ENCODE assay signal across 8 mouse cellular contexts in the genomic region with DNA sequence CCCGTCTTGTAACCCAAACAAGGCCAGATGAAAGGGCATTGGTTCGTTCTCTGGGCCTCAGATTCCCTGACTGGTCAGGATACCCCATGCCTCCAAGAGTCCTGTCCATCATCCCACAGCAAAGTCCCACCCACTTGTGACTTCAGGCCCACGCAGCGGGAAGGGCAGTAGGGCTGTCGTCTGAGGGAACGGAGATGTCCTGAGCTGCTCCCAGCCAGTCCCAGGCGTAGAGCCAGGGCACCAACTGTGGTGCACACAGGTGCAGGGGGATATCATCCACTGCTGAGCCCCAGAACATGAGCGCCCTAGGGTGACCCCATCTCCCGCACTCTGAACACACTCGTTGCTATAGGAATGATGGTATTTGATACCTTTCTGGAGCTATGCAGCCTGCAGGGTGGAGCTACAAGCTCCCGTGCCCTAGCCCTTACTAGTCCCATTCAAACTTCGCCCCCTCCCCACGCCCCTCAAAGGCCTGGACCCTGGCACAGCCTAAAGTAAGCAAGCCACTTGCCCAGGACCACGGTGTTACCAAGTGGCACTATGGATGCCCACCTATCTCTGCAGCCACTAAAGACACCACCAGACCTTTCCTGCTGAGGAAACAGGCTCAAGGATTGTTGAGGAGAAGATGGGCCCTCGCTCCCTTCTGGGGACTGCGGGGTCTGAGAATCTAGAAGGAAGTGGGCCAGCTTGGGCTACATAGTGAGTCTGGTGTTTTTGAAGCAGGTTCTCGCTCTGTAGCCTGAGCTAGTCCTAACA. TPM values are rescaled to one million over a fixed set of nuclear protein-coding genes. Genes with fewer than 3 reads are reported as not detected.
A peak's percentile ranks its signal among the peaks of the same experiment; 100 is the strongest.
DNase-seq lines count a peak whose midpoint lies in the region; ATAC-seq and TF ChIP-seq lines count a peak whose summit lies in the region.

No protein-coding gene starts in this region.

- ATAC-seq in heart, embryonic 12.5 days (ENCODE audit: insufficient number of reproducible peaks, low FRiP score): no peak
- ATAC-seq in neural tube, embryonic 15.5 days (ENCODE audit: low FRiP score): no peak

- DNase-seq in adrenal gland, adult (ENCODE audit: inconsistent age in 2 of 2, low spot score in 1 of 2): peak; percentile 44 to 68
- no peak for DNase-seq in adrenal gland, adult 18-20 months (ENCODE audit: low spot score in 2 of 2)
- peak; percentile 47 for DNase-seq in lung, adult 2 months
- DNase-seq in lung, postnatal 4 days: no peak
- no peak for DNase-seq in layer of hippocampus, adult 18-20 months (ENCODE audit: low spot score in 2 of 2)
- no peak for DNase-seq in urinary bladder, postnatal 14 days (ENCODE audit: low spot score)

- H3K27ac ChIP-seq in heart, embryonic 12.5 days (ENCODE audit: poor library complexity, severe bottlenecking): no peak overlapping the region
- peak overlapping the region; percentile 72; the same call in 1 of the 2 replicates for H3K27ac ChIP-seq in neural tube, embryonic 15.5 days (replicated peaks)

- no peak for TF ChIP-seq POLR2A in lung, adult 2 months (IDR thresholded peaks at IDR 0.05; ENCODE audit: borderline replicate concordance, extremely low read depth, low read depth, low read length)

- H3K4me2 ChIP-seq in heart, embryonic 12.5 days: no peak overlapping the region
- H3K4me2 ChIP-seq in neural tube, embryonic 15.5 days: no peak overlapping the region

- no peaks in the 10 kb centered on the region for H3K9me3 ChIP-seq in heart, embryonic 12.5 days (replicated peaks)
- H3K9me3 ChIP-seq in neural tube, embryonic 15.5 days (replicated peaks): no peaks in the 10 kb centered on the region

- no peak overlapping the region for H3K4me3 ChIP-seq in lung, adult 2 months (replicated peaks; ENCODE audit: extremely low read depth, low read depth, low read length)
- H3K4me3 ChIP-seq in heart, embryonic 12.5 days: no peak overlapping the region
- H3K4me3 ChIP-seq in neural tube, embryonic 15.5 days (replicated peaks): no peak overlapping the region

- TF ChIP-seq CTCF in lung, adult 2 months (IDR thresholded peaks at IDR 0.05; ENCODE audit: insufficient read depth, low read length): no peak

- H3K9ac ChIP-seq in heart, embryonic 12.5 days: 0 out of 2 replicates have a peak overlapping the region, but pooled peaks have one; percentile 37
- no peak overlapping the region for H3K9ac ChIP-seq in neural tube, embryonic 15.5 days (replicated peaks)

- WGBS in lung, adult 2 months: 49% methylated on average over 17 of the region's 17 CpGs
- 66% methylated on average over 17 of the region's 17 CpGs for WGBS in heart, embryonic 12.5 days
- 70% methylated on average over 17 of the region's 17 CpGs for WGBS in neural tube, embryonic 15.5 days

- peaks cover 86% of the 10 kb centered on the region for H3K4me1 ChIP-seq in lung, adult 2 months (ENCODE audit: control insufficient read depth, insufficient read depth, low read length)
- peaks cover 87% of the 10 kb centered on the region for H3K4me1 ChIP-seq in heart, embryonic 12.5 days (replicated peaks)
- peaks cover 83% of the 10 kb centered on the region for H3K4me1 ChIP-seq in neural tube, embryonic 15.5 days

- H3K27me3 ChIP-seq in heart, embryonic 12.5 days (replicated peaks): no peaks in the 10 kb centered on the region
- H3K27me3 ChIP-seq in neural tube, embryonic 15.5 days (replicated peaks): no peaks in the 10 kb centered on the region

- H3K36me3 ChIP-seq in heart, embryonic 12.5 days: peaks cover 28% of the 10 kb centered on the region
- H3K36me3 ChIP-seq in neural tube, embryonic 15.5 days: peaks cover 12% of the 10 kb centered on the region; the same call in 1 of the 2 replicates

RNA-seq across cellular contexts. Expression of a gene that starts 22.9 kb away (rescaled TPM):
- 1 to 10 TPM; 1.1 to 1.2 TPM for total RNA-seq in adrenal gland, adult 18-20 months (2021)
- polyA plus RNA-seq in lung, adult 2 months (2012; rRNA removed): 8.8 and 10.1 TPM in 2 replicates
- 2.9 and 4.3 TPM in 2 replicates for polyA plus RNA-seq in heart, embryonic 12.5 days (2016; fragmentation: Nextera tagmentation; extraction: Ambion mirVana)
- 2.5 and 9.3 TPM in 2 replicates for polyA plus RNA-seq in neural tube, embryonic 15.5 days (2015; fragmentation: Nextera tagmentation; extraction: Ambion mirVana)
- total RNA-seq in layer of hippocampus, adult 18-20 months (2021): 1 to 10 TPM; 1.8 to 2.4 TPM

RNA-seq across cellular contexts. Expression of a gene that starts 26.9 kb away (rescaled TPM):
- 1 to 10 TPM; 1.4 to 2.6 TPM for total RNA-seq in adrenal gland, adult 18-20 months (2021)
- polyA plus RNA-seq in lung, adult 2 months (2012; rRNA removed): 3.6 and 5.9 TPM in 2 replicates
- 1.2 and 1.8 TPM in 2 replicates for polyA plus RNA-seq in heart, embryonic 12.5 days (2016; fragmentation: Nextera tagmentation; extraction: Ambion mirVana)
- 3.4 and 3.6 TPM in 2 replicates for polyA plus RNA-seq in neural tube, embryonic 15.5 days (2015; fragmentation: Nextera tagmentation; extraction: Ambion mirVana)
- total RNA-seq in layer of hippocampus, adult 18-20 months (2021): 1 to 10 TPM; 4.2 to 6.9 TPM

RNA-seq across cellular contexts. Expression of a gene that starts 31.5 kb away (rescaled TPM):
- total RNA-seq in adrenal gland, adult 18-20 months (2021): 1 to 10 TPM; 1.5 to 1.9 TPM
- polyA plus RNA-seq in lung, adult 2 months (2012; rRNA removed): 3.7 and 6.3 TPM in 2 replicates
- 1.9 and 2.2 TPM in 2 replicates for polyA plus RNA-seq in heart, embryonic 12.5 days (2016; fragmentation: Nextera tagmentation; extraction: Ambion mirVana)
- polyA plus RNA-seq in neural tube, embryonic 15.5 days (2015; fragmentation: Nextera tagmentation; extraction: Ambion mirVana): 5.7 and 7.2 TPM in 2 replicates
- total RNA-seq in layer of hippocampus, adult 18-20 months (2021): 1 to 10 TPM; 4.1 to 4.8 TPM

RNA-seq across cellular contexts. Expression of a gene that starts 31.5 kb away (rescaled TPM):
- total RNA-seq in adrenal gland, adult 18-20 months (2021): 10 to 100 TPM; 49.1 to 50.5 TPM
- 79.2 and 83.4 TPM in 2 replicates for polyA plus RNA-seq in lung, adult 2 months (2012; rRNA removed)
- 66.7 and 66.9 TPM in 2 replicates for polyA plus RNA-seq in heart, embryonic 12.5 days (2016; fragmentation: Nextera tagmentation; extraction: Ambion mirVana)
- polyA plus RNA-seq in neural tube, embryonic 15.5 days (2015; fragmentation: Nextera tagmentation; extraction: Ambion mirVana): 101 TPM in 2 replicates
- 10 to 100 TPM; 82.0 to 82.9 TPM for total RNA-seq in layer of hippocampus, adult 18-20 months (2021)

RNA-seq across cellular contexts. Expression of a gene that starts 37.4 kb away (rescaled TPM):
- 10 to 100 TPM; 35.1 to 35.2 TPM for total RNA-seq in adrenal gland, adult 18-20 months (2021)
- polyA plus RNA-seq in lung, adult 2 months (2012; rRNA removed): 59.3 and 61.8 TPM in 2 replicates
- polyA plus RNA-seq in heart, embryonic 12.5 days (2016; fragmentation: Nextera tagmentation; extraction: Ambion mirVana): 96.4 and 99.5 TPM in 2 replicates
- polyA plus RNA-seq in neural tube, embryonic 15.5 days (2015; fragmentation: Nextera tagmentation; extraction: Ambion mirVana): 132 and 146 TPM in 2 replicates
- total RNA-seq in layer of hippocampus, adult 18-20 months (2021): 10 to 100 TPM; 70.8 to 72.5 TPM

Comparison
In these comparisons a context has a peak if more than half of its experiments do, and no peak if none do; other contexts are left out.
1. DNase-seq: peak in adrenal gland, adult (2 of 2) and lung, adult 2 months (single experiment); none in adrenal gland, adult 18-20 months (0 of 2), lung, postnatal 4 days (0 of 2), layer of hippocampus, adult 18-20 months (0 of 2) and urinary bladder, postnatal 14 days (single experiment).